Comparison of ENCODE assay signal across 23 mouse cellular contexts in the genomic region with DNA sequence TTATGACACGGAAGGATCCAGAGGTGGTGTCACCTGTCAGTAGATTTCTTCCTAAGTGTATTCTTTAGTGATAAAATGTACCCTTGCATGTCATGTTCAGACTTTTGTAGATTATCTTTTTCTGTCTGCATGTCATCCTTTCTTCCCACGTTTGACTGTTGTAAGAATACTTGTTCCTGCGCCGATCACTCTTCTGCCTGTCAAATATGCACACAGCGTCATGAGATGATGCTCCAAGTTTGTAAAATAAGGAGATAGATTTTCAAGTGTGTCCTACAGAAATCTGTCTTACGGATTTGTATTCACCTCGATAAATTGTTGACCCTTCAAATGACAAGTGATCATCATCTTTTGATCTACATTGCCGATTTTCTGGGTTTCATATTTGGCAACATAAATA.
DNase-seq lines count a peak whose midpoint lies in the region; ATAC-seq and TF ChIP-seq lines count a peak whose summit lies in the region.
"Had no signal": no experiment of that assay in that cellular context is flagged by ENCODE, and none has a peak within 500 bp of the region (broad histone marks: within the 10 kb centered on the region; RNA-seq: fewer than 3 reads in every experiment).

No protein-coding gene starts in this region.

- H3K9me3 ChIP-seq in heart, embryonic 13.5 days, result no peaks in the 10 kb centered on the region
- H3K9me3 ChIP-seq in hindbrain, embryonic 16.5 days (ENCODE audit: control insufficient read depth, low read length), result no peaks in the 10 kb centered on the region
- H3K9me3 ChIP-seq in hindbrain, embryonic 12.5 days (replicated peaks), result no peaks in the 10 kb centered on the region
- H3K9me3 ChIP-seq in lung, embryonic 14.5 days (ENCODE audit: low read depth, low read length), result no peaks in the 10 kb centered on the region
- H3K9me3 ChIP-seq: limb, embryonic 13.5 days; midbrain, embryonic 13.5 days had no signal

- TF ChIP-seq CTCF in lung, embryonic 14.5 days (IDR thresholded peaks at IDR 0.05; ENCODE audit: low read depth), result no peak

- ATAC-seq in heart, embryonic 13.5 days (ENCODE audit: extremely low read depth, insufficient number of reproducible peaks, low FRiP score, low TSS enrichment), result no peak
- no peak for ATAC-seq in hindbrain, embryonic 16.5 days
- ATAC-seq in hindbrain, embryonic 12.5 days (ENCODE audit: low FRiP score), result no peak
- no peak for ATAC-seq in lung, embryonic 14.5 days (ENCODE audit: insufficient read depth)
- ATAC-seq: midbrain, embryonic 13.5 days; Patski had no signal

- H3K4me1 ChIP-seq in heart, embryonic 13.5 days, result peaks cover 38% of the 10 kb centered on the region
- no peaks in the 10 kb centered on the region; the same call in none of the 2 replicates for H3K4me1 ChIP-seq in hindbrain, embryonic 16.5 days (ENCODE audit: control insufficient read depth, insufficient read depth, low read depth, low read length)
- H3K4me1 ChIP-seq in hindbrain, embryonic 12.5 days, result peaks cover 18% of the 10 kb centered on the region
- H3K4me1 ChIP-seq in lung, embryonic 14.5 days (ENCODE audit: insufficient read depth), result 0 out of 2 replicates have a peak, but pooled peaks cover 6% of the 10 kb centered on the region

- DNase-seq in cerebellum, adult 9-10 months, result peak; percentile 61
- DNase-seq in cerebellum, adult 8-10 months, result no peak
- no peak for DNase-seq in heart, adult 18-20 months
- no peak for DNase-seq in lung, embryonic 14.5 days
- no peak for DNase-seq in lung, postnatal 36 days
- DNase-seq: adrenal gland, postnatal 10 days; gastrocnemius, postnatal 25 days; heart, adult 2 months; heart, postnatal 4 days; kidney, adult 18-20 months; kidney, postnatal 36 days; lung, postnatal 4 days; thymus, adult 2 months; thymus, postnatal 36 days had no signal

- H3K4me3 ChIP-seq in heart, embryonic 13.5 days, result no peak overlapping the region
- no peak overlapping the region for H3K4me3 ChIP-seq in hindbrain, embryonic 16.5 days (ENCODE audit: low read length)
- no peak overlapping the region for H3K4me3 ChIP-seq in hindbrain, embryonic 12.5 days
- no peak overlapping the region for H3K4me3 ChIP-seq in lung, embryonic 14.5 days (ENCODE audit: low read depth, low read length)
- H3K4me3 ChIP-seq: erythroblast, embryonic 14.5 days; heart, adult 2 months; limb, embryonic 13.5 days; megakaryocyte, embryonic 14.5 days; midbrain, embryonic 13.5 days had no signal

- H3K9ac ChIP-seq in heart, embryonic 13.5 days, result peak overlapping the region; percentile 44; the same call in 1 of the 2 replicates
- no peak overlapping the region for H3K9ac ChIP-seq in hindbrain, embryonic 16.5 days (ENCODE audit: low read depth, low read length)
- H3K9ac ChIP-seq in hindbrain, embryonic 12.5 days, result no peak overlapping the region
- H3K9ac ChIP-seq in lung, embryonic 14.5 days, result no peak overlapping the region
- H3K9ac ChIP-seq: limb, embryonic 13.5 days; midbrain, embryonic 13.5 days had no signal

- H3K27ac ChIP-seq in heart, embryonic 13.5 days (replicated peaks), result no peak overlapping the region
- H3K27ac ChIP-seq in hindbrain, embryonic 16.5 days (ENCODE audit: low read depth, low read length), result no peak overlapping the region
- no peak overlapping the region for H3K27ac ChIP-seq in hindbrain, embryonic 12.5 days
- H3K27ac ChIP-seq in lung, embryonic 14.5 days (ENCODE audit: low read depth), result no peak overlapping the region
- H3K27ac ChIP-seq: heart, adult 2 months; limb, embryonic 13.5 days; midbrain, embryonic 13.5 days had no signal

- peak overlapping the region; percentile 95; the same call in 1 of the 2 replicates for H3K4me2 ChIP-seq in heart, embryonic 13.5 days
- H3K4me2 ChIP-seq in hindbrain, embryonic 16.5 days (ENCODE audit: low read length), result peak overlapping the region; percentile 3
- no peak overlapping the region for H3K4me2 ChIP-seq in hindbrain, embryonic 12.5 days (replicated peaks)
- peak overlapping the region; percentile 95 for H3K4me2 ChIP-seq in lung, embryonic 14.5 days
- H3K4me2 ChIP-seq: limb, embryonic 13.5 days; liver, embryonic 11.5 days had no signal

- no peaks in the 10 kb centered on the region for H3K27me3 ChIP-seq in heart, embryonic 13.5 days (replicated peaks)
- H3K27me3 ChIP-seq in hindbrain, embryonic 16.5 days (replicated peaks; ENCODE audit: control insufficient read depth, insufficient read depth, low read length), result no peaks in the 10 kb centered on the region
- no peaks in the 10 kb centered on the region for H3K27me3 ChIP-seq in hindbrain, embryonic 12.5 days
- no peaks in the 10 kb centered on the region for H3K27me3 ChIP-seq in lung, embryonic 14.5 days (ENCODE audit: insufficient read depth, low read length)
- H3K27me3 ChIP-seq: limb, embryonic 13.5 days; midbrain, embryonic 13.5 days; Patski had no signal

- 69% methylated on average over 8 of the region's 8 CpGs for WGBS in heart, embryonic 13.5 days
- WGBS in hindbrain, embryonic 16.5 days, result 85% methylated on average over 8 of the region's 8 CpGs
- 86% methylated on average over 8 of the region's 8 CpGs for WGBS in hindbrain, embryonic 12.5 days
- WGBS in lung, embryonic 14.5 days, result 71% methylated on average over 8 of the region's 8 CpGs

- H3K36me3 ChIP-seq in heart, embryonic 13.5 days, result peaks cover 10% of the 10 kb centered on the region
- H3K36me3 ChIP-seq in hindbrain, embryonic 16.5 days (ENCODE audit: control insufficient read depth, insufficient read depth, low read length), result no peaks in the 10 kb centered on the region
- H3K36me3 ChIP-seq in hindbrain, embryonic 12.5 days, result no peaks in the 10 kb centered on the region
- H3K36me3 ChIP-seq in lung, embryonic 14.5 days (ENCODE audit: insufficient read depth), result no peaks in the 10 kb centered on the region
- H3K36me3 ChIP-seq: limb, embryonic 13.5 days; midbrain, embryonic 13.5 days had no signal
